ENCODE assay signal across 13 mouse cellular contexts in genomic region chr17:35070556-35071229, GRCm38 (mm10). TPM values are rescaled to one million over a fixed set of nuclear protein-coding genes. Genes with fewer than 3 reads are reported as not detected.
DNase-seq lines count a peak whose midpoint lies in the region; ATAC-seq and TF ChIP-seq lines count a peak whose summit lies in the region.
"Had no signal": no experiment of that assay in that cellular context is flagged by ENCODE, and none has a peak within 500 bp of the region (broad histone marks: within the 10 kb centered on the region; RNA-seq: fewer than 3 reads in every experiment).

No protein-coding gene starts in this region.

- no peak for ATAC-seq in stomach, postnatal 0 days (ENCODE audit: low FRiP score, low TSS enrichment)
- ATAC-seq in neural tube, embryonic 15.5 days (ENCODE audit: low FRiP score): no peak
- ATAC-seq: midbrain, embryonic 15.5 days had no signal

- no peaks in the 10 kb centered on the region for H3K27me3 ChIP-seq in MEL (ENCODE audit: control insufficient read depth in 1 of 2, insufficient read depth in 2 of 2, low read length in 2 of 2)
- no peaks in the 10 kb centered on the region for H3K27me3 ChIP-seq in stomach, postnatal 0 days (ENCODE audit: control insufficient read depth, insufficient read depth, low read length)
- H3K27me3 ChIP-seq in neural tube, embryonic 15.5 days (replicated peaks): peaks cover 22% of the 10 kb centered on the region

- no peak overlapping the region for H3K9ac ChIP-seq in MEL (ENCODE audit: control insufficient read depth, low read depth, low read length, poor library complexity, severe bottlenecking)
- no peak overlapping the region for H3K9ac ChIP-seq in stomach, postnatal 0 days (ENCODE audit: low read length)
- H3K9ac ChIP-seq in neural tube, embryonic 15.5 days (replicated peaks): no peak overlapping the region
- H3K9ac ChIP-seq: liver, embryonic 13.5 days; midbrain, embryonic 15.5 days had no signal

- peaks cover 0 to 16% of the 10 kb centered on the region in 2 experiments; a peak in 3 of 4 replicates for H3K4me1 ChIP-seq in MEL (ENCODE audit: control insufficient read depth in 1 of 2, insufficient read depth in 2 of 2, low read length in 2 of 2)
- no peaks in the 10 kb centered on the region for H3K4me1 ChIP-seq in stomach, postnatal 0 days (replicated peaks; ENCODE audit: control insufficient read depth, insufficient read depth)
- H3K4me1 ChIP-seq in neural tube, embryonic 15.5 days: peaks cover under 1% of the 10 kb centered on the region; the same call in 1 of the 2 replicates

- no peak overlapping the region for H3K27ac ChIP-seq in MEL (ENCODE audit: control insufficient read depth, low read depth, low read length)
- peak overlapping the region; percentile 49; the same call in 1 of the 2 replicates for H3K27ac ChIP-seq in stomach, postnatal 0 days (replicated peaks)
- no peak overlapping the region for H3K27ac ChIP-seq in neural tube, embryonic 15.5 days (replicated peaks)
- H3K27ac ChIP-seq: liver, embryonic 13.5 days; midbrain, embryonic 15.5 days had no signal

- DNase-seq in MEL (ENCODE audit: low read depth, low spot score): no peak
- peak; percentile 86 for DNase-seq in cerebellum, adult 11 months
- peak; percentile 84 for DNase-seq in gonadal fat pad, adult 2 months (ENCODE audit: low read depth)
- DNase-seq in stomach, postnatal 0 days (ENCODE audit: low spot score): peak; percentile 68
- no peak for DNase-seq in frontal cortex, adult 2 months (ENCODE audit: extremely low spot score in 1 of 2, low spot score in 1 of 2)
- DNase-seq in frontal cortex, postnatal 14 days (ENCODE audit: low spot score in 2 of 2): no peak
- DNase-seq: kidney, postnatal 14 days; liver, embryonic 13.5 days; right cerebral cortex, postnatal 14 days had no signal

- no peak overlapping the region for H3K4me3 ChIP-seq in MEL (ENCODE audit: control insufficient read depth in 1 of 2, insufficient read depth in 1 of 2, low read depth in 2 of 2, low read length in 2 of 2)
- no peak overlapping the region for H3K4me3 ChIP-seq in stomach, postnatal 0 days (ENCODE audit: low read depth, low read length)
- H3K4me3 ChIP-seq in neural tube, embryonic 15.5 days (replicated peaks): no peak overlapping the region
- H3K4me3 ChIP-seq: liver, embryonic 13.5 days; midbrain, embryonic 15.5 days had no signal

- H3K9me3 ChIP-seq in MEL (replicated peaks; ENCODE audit: insufficient read depth, low read length): no peaks in the 10 kb centered on the region
- no peaks in the 10 kb centered on the region for H3K9me3 ChIP-seq in stomach, postnatal 0 days (ENCODE audit: control insufficient read depth, low read length)
- H3K9me3 ChIP-seq in neural tube, embryonic 15.5 days (replicated peaks): no peaks in the 10 kb centered on the region
- H3K9me3 ChIP-seq: liver, embryonic 13.5 days; midbrain, embryonic 15.5 days had no signal

- TF ChIP-seq RAD21 in MEL (IDR thresholded peaks at IDR 0.05; ENCODE audit: low read depth, low read length): no peak

- 30% methylated on average over 6 of the region's 6 CpGs for WGBS in stomach, postnatal 0 days
- WGBS in neural tube, embryonic 15.5 days: 61% methylated on average over 6 of the region's 6 CpGs

- TF ChIP-seq EP300 in MEL (IDR thresholded peaks at IDR 0.05; ENCODE audit: low read depth in 1 of 2, low read length in 2 of 2): no peak
- no peak for TF ChIP-seq EP300 in stomach, postnatal 0 days (optimal IDR thresholded peaks at IDR 0.05)

- no peak for TF ChIP-seq CTCF in MEL (IDR thresholded peaks at IDR 0.05 in 2 of 3, conservative IDR thresholded peaks at IDR 0.05 in 1 of 3; ENCODE audit: control insufficient read depth in 1 of 3, insufficient read depth in 1 of 3, low read depth in 2 of 3, low read length in 3 of 3, poor library complexity in 1 of 3, severe bottlenecking in 1 of 3)
- peak; percentile 47 for TF ChIP-seq CTCF in stomach, postnatal 0 days (IDR thresholded peaks at IDR 0.05; ENCODE audit: low read depth)

- no peak overlapping the region for H3K4me2 ChIP-seq in stomach, postnatal 0 days (replicated peaks; ENCODE audit: low read depth)
- no peak overlapping the region for H3K4me2 ChIP-seq in neural tube, embryonic 15.5 days
- H3K4me2 ChIP-seq: liver, embryonic 13.5 days; midbrain, embryonic 15.5 days had no signal

- H3K79me2 ChIP-seq in MEL (ENCODE audit: control insufficient read depth, insufficient read depth, low read length, poor library complexity): no peaks in the 10 kb centered on the region

- no peak for TF ChIP-seq POLR2A in MEL (IDR thresholded peaks at IDR 0.05; ENCODE audit: control insufficient read depth in 1 of 2, insufficient read depth in 1 of 2, low read depth in 1 of 2, low read length in 2 of 2, poor library complexity in 1 of 2)

- H3K36me3 ChIP-seq in MEL (ENCODE audit: control insufficient read depth in 1 of 2, insufficient read depth in 2 of 2, low read length in 2 of 2): no peaks in the 10 kb centered on the region; a peak in 1 of 4 replicates
- H3K36me3 ChIP-seq in stomach, postnatal 0 days (ENCODE audit: control insufficient read depth, insufficient read depth, low read length): no peaks in the 10 kb centered on the region
- H3K36me3 ChIP-seq in neural tube, embryonic 15.5 days: no peaks in the 10 kb centered on the region
- H3K36me3 ChIP-seq: liver, embryonic 13.5 days; midbrain, embryonic 15.5 days had no signal

TF ChIP-seq in MEL, 35 proteins besides CTCF, POLR2A, EP300 and RAD21:
- TF ChIP-seq MYB (IDR thresholded peaks at IDR 0.05; ENCODE audit: low read depth, low read length) (0 out of 2 replicates have a peak, but pooled peaks have one; percentile 8), GABPA (IDR thresholded peaks at IDR 0.05; ENCODE audit: low read depth, low read length) (no peak), MAX (IDR thresholded peaks at IDR 0.05; ENCODE audit: low read length) (no peak), MAZ (IDR thresholded peaks at IDR 0.05; ENCODE audit: low read depth, low read length) (no peak), MAFK (IDR thresholded peaks at IDR 0.05; ENCODE audit: borderline replicate concordance, low read depth, low read length) (no peak), USF1 (IDR thresholded peaks at IDR 0.05; ENCODE audit: low read depth, low read length) (no peak)

RNA-seq across cellular contexts. Expression of gene Mpig6b, which starts 4.7 kb away (rescaled TPM):
- total RNA-seq in MEL (2012; rRNA removed): not detected in 2 replicates
- polyA plus RNA-seq in MEL (2012; ENCODE audit: insufficient read depth in 1 of 2, insufficient read length in 2 of 2, low read depth in 1 of 2, low replicate concordance in 2 of 2, missing spikeins in 1 of 2): not detected
- polyA plus RNA-seq in gonadal fat pad, adult 2 months (2012; rRNA removed): 1.5 and 3.3 TPM in 2 replicates
- 0.49 and 0.96 TPM in 2 replicates for polyA plus RNA-seq in stomach, postnatal 0 days (2015; fragmentation: Nextera tagmentation; extraction: Ambion mirVana)
- 0.17 and 0.24 TPM in 2 replicates for polyA plus RNA-seq in neural tube, embryonic 15.5 days (2015; fragmentation: Nextera tagmentation; extraction: Ambion mirVana)
- 0.04 TPM in 2 replicates for polyA plus RNA-seq in frontal cortex, adult 2 months (2012; rRNA removed)
- total RNA-seq: left cerebral cortex, adult 18-20 months had no signal

RNA-seq across cellular contexts. Expression of gene Ly6g6c, which starts 5.5 kb away (rescaled TPM):
- not detected in 2 replicates for total RNA-seq in MEL (2012; rRNA removed)
- under 1 TPM in 1 of 2 experiments, not detected in 1; 0.24 TPM for polyA plus RNA-seq in MEL (2012; ENCODE audit: insufficient read depth in 1 of 2, insufficient read length in 2 of 2, low read depth in 1 of 2, low replicate concordance in 2 of 2, missing spikeins in 1 of 2)
- 0.61 and 0.66 TPM in 2 replicates for polyA plus RNA-seq in gonadal fat pad, adult 2 months (2012; rRNA removed)
- 260 and 317 TPM in 2 replicates for polyA plus RNA-seq in stomach, postnatal 0 days (2015; fragmentation: Nextera tagmentation; extraction: Ambion mirVana)
- 0.19 TPM in 1 of 2 replicates, not detected in the other for polyA plus RNA-seq in neural tube, embryonic 15.5 days (2015; fragmentation: Nextera tagmentation; extraction: Ambion mirVana)
- polyA plus RNA-seq in frontal cortex, adult 2 months (2012; rRNA removed): not detected in 2 replicates
- total RNA-seq: left cerebral cortex, adult 18-20 months; neutrophil, adult 5-6 weeks had no signal
- polyA plus RNA-seq: midbrain, embryonic 15.5 days had no signal

RNA-seq across cellular contexts. Expression of gene Ly6g6e, which starts 6.0 kb away (rescaled TPM):
- total RNA-seq in MEL (2012; rRNA removed): 0.23 TPM in 1 of 2 replicates, not detected in the other
- polyA plus RNA-seq in MEL (2012; ENCODE audit: insufficient read depth in 1 of 2, insufficient read length in 2 of 2, low read depth in 1 of 2, low replicate concordance in 2 of 2, missing spikeins in 1 of 2): not detected
- 19.1 and 23.4 TPM in 2 replicates for polyA plus RNA-seq in gonadal fat pad, adult 2 months (2012; rRNA removed)
- 109 and 113 TPM in 2 replicates for polyA plus RNA-seq in stomach, postnatal 0 days (2015; fragmentation: Nextera tagmentation; extraction: Ambion mirVana)
- 0.65 and 1.3 TPM in 2 replicates for polyA plus RNA-seq in neural tube, embryonic 15.5 days (2015; fragmentation: Nextera tagmentation; extraction: Ambion mirVana)
- 65.5 and 71.7 TPM in 2 replicates for polyA plus RNA-seq in frontal cortex, adult 2 months (2012; rRNA removed)
- total RNA-seq: neutrophil, adult 5-6 weeks had no signal

RNA-seq across cellular contexts. Expression of gene Ly6g6d, which starts 7.2 kb away (rescaled TPM):
- 2.1 and 5.5 TPM in 2 replicates for total RNA-seq in MEL (2012; rRNA removed)
- polyA plus RNA-seq in MEL (2012; ENCODE audit: insufficient read depth in 1 of 2, insufficient read length in 2 of 2, low read depth in 1 of 2, low replicate concordance in 2 of 2, missing spikeins in 1 of 2): 1 to 10 TPM in 1 of 2 experiments, not detected in 1; 4.4 TPM
- polyA plus RNA-seq in gonadal fat pad, adult 2 months (2012; rRNA removed): 15.7 and 17.2 TPM in 2 replicates
- polyA plus RNA-seq in stomach, postnatal 0 days (2015; fragmentation: Nextera tagmentation; extraction: Ambion mirVana): 7.1 and 7.7 TPM in 2 replicates
- 0.74 and 2.8 TPM in 2 replicates for polyA plus RNA-seq in neural tube, embryonic 15.5 days (2015; fragmentation: Nextera tagmentation; extraction: Ambion mirVana)
- 2.3 and 2.9 TPM in 2 replicates for polyA plus RNA-seq in frontal cortex, adult 2 months (2012; rRNA removed)
- total RNA-seq: neutrophil, adult 5-6 weeks had no signal

RNA-seq across cellular contexts. Expression of gene Ddah2, which starts 11.9 kb away (rescaled TPM):
- 9.9 and 11.1 TPM in 2 replicates for total RNA-seq in MEL (2012; rRNA removed)
- 1 to 10 TPM in 1 of 2 experiments, not detected in 1; 8.6 TPM for polyA plus RNA-seq in MEL (2012; ENCODE audit: insufficient read depth in 1 of 2, insufficient read length in 2 of 2, low read depth in 1 of 2, low replicate concordance in 2 of 2, missing spikeins in 1 of 2)
- 54.7 and 62.7 TPM in 2 replicates for polyA plus RNA-seq in gonadal fat pad, adult 2 months (2012; rRNA removed)
- polyA plus RNA-seq in stomach, postnatal 0 days (2015; fragmentation: Nextera tagmentation; extraction: Ambion mirVana): 84.8 and 86.8 TPM in 2 replicates
- 244 and 261 TPM in 2 replicates for polyA plus RNA-seq in neural tube, embryonic 15.5 days (2015; fragmentation: Nextera tagmentation; extraction: Ambion mirVana)
- 40.8 and 42.8 TPM in 2 replicates for polyA plus RNA-seq in frontal cortex, adult 2 months (2012; rRNA removed)

Comparison
In these comparisons a context has a peak if more than half of its experiments do, and no peak if none do; other contexts are left out.
1. DNase-seq: peak in cerebellum, adult 11 months (single experiment), gonadal fat pad, adult 2 months (single experiment) and stomach, postnatal 0 days (single experiment); none in MEL (single experiment), frontal cortex, adult 2 months (0 of 2) and frontal cortex, postnatal 14 days (0 of 2).
2. RNA of gene Ly6g6c, which starts 5.5 kb away (polyA plus RNA-seq): 260 to 317 TPM in stomach, postnatal 0 days; 0.61 to 0.66 TPM in gonadal fat pad, adult 2 months, 0.24 TPM in MEL, not detected in frontal cortex, adult 2 months and 0.19 TPM in neural tube, embryonic 15.5 days; every median in the first group is over 100 times any median in the second.